Mouse (Mus musculus): ENCODE results near the gene Gm42420.

Gene Gm42420

GRCm38 (mm10) chr6:39567528-39567927, 18.0 kb upstream of the Gm42420 start:
- in situ Hi-C loops (cut with MboI; ENCODE audit: unreplicated experiment in 2 of 2) = loop anchor here (5.0 to 25.0 kb wide), 5 partner anchors 100 to 383 kb away; no protein-coding TSS in a partner anchor

- in situ Hi-C loops (cut with MboI; ENCODE audit: unreplicated experiment in 2 of 2) = loop anchor here (10.0 to 25.0 kb wide), 4 partner anchors 154 to 754 kb away; partner anchors contain the start of genes Agk (in 1 of the 2) and Braf (in 1 of the 2)
These were observed 15.1 kb upstream of the Gm42420 start for GRCm38 (mm10) chr6:39570426-39570825.

- in situ Hi-C loops (cut with MboI; ENCODE audit: unreplicated experiment in 2 of 2) = loop anchor here (10.0 to 25.0 kb wide), 4 partner anchors 151 to 751 kb away; partner anchors contain the start of genes Agk (in 1 of the 2) and Braf (in 1 of the 2)
These were observed 11.6 kb upstream of the Gm42420 start, which contains the start of gene Adck2 for GRCm38 (mm10) chr6:39573791-39574554. TSS of gene Adck2 (plus strand) at chr6:39573873.

DNA sequence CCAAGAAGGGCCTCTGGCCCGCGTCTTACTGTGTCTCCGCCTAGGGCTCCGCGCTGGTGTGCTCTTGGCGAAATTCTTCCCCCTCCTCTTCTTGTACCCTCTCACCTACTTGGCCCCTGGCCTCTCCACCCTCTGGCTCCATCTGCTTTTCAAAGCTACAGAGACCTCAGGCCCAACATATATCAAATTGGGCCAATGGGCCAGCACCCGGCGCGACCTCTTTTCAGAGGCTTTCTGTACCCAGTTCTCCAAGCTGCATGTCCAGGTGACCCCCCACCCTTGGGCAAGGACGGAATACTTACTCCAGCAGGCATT, 11.0 kb upstream of the Gm42420 start:
- in situ Hi-C loops (cut with MboI; ENCODE audit: unreplicated experiment in 2 of 2) = loop anchor here (10.0 to 25.0 kb wide), 4 partner anchors 150 to 750 kb away; partner anchors contain the start of genes Agk (in 1 of the 2) and Braf (in 1 of the 2)

GRCm38 (mm10) chr6:39574951-39575350, 10.6 kb upstream of the Gm42420 start:
- in situ Hi-C loops (cut with MboI; ENCODE audit: unreplicated experiment in 2 of 2) = loop anchor here (10.0 to 25.0 kb wide), 4 partner anchors 150 to 750 kb away; partner anchors contain the start of genes Agk (in 1 of the 2) and Braf (in 1 of the 2)

DNA sequence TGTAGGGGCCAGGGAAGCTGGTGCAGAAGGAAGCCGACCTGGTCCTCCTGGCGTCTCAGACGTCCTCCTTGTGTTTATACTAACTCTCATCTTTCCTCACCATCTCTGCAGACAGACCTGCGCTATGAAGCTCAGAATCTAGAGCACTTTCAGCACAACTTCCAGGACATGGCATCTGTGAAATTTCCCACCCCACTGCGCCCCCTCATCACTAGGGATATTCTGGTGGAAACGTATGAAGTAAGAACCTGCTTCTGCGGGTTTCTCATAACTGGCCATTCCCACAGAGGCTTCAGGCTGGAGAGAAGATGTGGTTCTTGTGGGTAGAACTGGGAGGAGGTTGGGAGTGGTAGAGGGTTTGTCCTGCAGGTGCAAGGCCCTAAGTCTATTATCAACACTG, 6.0 kb upstream of the Gm42420 start:
- in situ Hi-C loops (cut with MboI; ENCODE audit: unreplicated experiment in 2 of 2) = loop anchor here (10.0 kb wide), 2 partner anchors 145 to 745 kb away; partner anchors contain the start of genes Agk (in 1 of the 2) and Braf (in 1 of the 2)

DNA sequence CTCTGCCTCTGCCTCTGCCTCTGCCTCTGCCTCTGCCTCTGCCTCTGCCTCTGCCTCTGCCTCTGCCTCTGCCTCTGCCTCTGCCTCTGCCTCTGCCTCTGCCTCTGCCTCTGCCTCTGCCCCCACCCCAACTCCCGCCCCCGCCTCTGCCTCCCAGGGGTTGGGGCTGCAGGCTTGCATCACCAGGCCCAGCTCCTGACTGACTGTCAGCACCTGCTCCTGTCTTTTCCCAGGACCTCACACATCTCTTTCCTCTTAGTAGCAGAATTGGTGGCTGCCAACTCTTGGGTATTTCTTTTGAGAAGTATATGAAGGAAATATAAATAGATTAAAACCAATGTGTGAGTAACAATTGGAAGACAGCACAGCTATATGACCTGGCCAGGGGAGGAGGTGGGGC, 5.0 kb upstream of the Gm42420 start:
- in situ Hi-C loops (cut with MboI; ENCODE audit: unreplicated experiment in 2 of 2) = no loop called here

DNA sequence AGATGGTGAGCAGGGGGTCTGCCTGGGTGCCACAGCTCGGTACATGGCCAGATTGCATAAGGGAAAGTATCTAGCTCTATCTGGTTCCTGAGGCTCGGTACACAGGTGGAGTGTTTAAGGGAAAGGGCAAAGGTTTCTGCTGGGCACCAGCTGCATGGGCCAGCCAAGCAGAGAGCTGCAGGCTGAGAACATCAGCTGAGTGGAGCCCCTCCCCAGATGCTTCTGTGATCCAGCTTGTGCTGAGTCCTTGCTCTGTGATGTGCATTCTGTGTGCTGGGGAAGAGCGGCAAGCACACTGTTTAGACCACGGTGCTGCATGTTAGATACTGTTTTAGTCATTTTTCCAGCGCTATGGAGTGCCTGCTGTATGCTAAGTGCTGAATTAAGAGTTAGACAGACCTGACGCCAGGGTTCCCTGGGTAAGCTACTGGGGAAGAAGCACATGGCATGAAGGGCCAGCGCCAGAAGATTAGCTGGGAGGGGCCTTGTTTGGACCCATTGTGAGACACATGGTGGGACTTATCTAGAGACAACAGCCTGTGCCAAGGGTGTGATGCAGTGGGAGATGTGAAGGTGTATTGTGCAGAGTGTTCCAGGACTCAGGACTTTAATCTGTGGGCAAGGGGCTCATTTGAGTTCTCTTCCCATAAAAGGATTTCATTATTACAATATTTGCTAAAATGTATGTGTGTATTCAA, 4.3 kb upstream of the Gm42420 start:
- in situ Hi-C loops (cut with MboI; ENCODE audit: unreplicated experiment in 2 of 2) = no loop called here

- in situ Hi-C loops (cut with MboI; ENCODE audit: unreplicated experiment in 2 of 2) = no loop called here
These were observed 5.9 kb downstream of the Gm42420 start for GRCm38 (mm10) chr6:39591481-39591880.

DNA sequence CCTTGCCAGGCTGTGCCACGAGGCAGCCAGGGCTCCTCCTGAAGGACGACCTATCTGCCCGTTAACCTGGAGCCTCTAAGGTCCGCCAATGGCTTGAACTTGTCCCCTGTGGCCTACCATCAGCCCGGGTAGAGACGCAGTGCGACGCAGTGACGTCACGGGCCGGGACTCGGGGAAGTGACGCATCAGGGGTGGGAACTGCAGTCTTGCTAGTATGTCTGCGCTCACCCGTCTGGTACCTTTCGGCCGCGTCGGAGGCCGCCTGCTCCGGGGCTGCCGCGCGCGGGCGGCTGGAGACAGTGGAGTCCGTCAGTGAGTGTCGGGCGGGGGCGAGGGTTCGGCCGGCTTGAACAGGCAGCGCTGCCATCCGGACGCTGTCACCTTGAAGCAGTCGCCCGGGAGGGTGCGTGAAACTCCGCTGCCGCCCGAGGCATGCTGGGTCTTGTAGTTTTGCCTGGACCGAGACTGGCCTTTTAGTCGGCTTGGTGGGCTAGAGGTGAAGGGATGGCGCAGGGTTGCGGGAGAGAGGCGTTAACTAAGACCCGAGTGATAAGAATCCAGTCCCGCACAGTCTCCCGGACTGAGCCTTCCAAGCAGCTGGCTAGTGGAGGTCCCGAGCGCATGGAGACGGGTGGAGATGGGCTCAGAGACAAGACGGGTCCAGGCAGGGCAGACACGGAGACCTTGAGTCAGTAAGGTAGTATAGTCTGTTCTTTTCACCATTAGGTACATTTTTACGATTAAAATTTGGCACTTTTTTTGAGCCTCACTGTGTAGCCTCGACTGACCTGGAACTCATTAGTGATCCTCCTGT, 7.1 kb downstream of the Gm42420 start, which contains the start of gene Ndufb2:
Gene Ndufb2 (plus strand): TSS at position 174 of the 814 bp plus-strand sequence.
- in situ Hi-C loops (cut with MboI; ENCODE audit: unreplicated experiment in 2 of 2) = no loop called here

DNA sequence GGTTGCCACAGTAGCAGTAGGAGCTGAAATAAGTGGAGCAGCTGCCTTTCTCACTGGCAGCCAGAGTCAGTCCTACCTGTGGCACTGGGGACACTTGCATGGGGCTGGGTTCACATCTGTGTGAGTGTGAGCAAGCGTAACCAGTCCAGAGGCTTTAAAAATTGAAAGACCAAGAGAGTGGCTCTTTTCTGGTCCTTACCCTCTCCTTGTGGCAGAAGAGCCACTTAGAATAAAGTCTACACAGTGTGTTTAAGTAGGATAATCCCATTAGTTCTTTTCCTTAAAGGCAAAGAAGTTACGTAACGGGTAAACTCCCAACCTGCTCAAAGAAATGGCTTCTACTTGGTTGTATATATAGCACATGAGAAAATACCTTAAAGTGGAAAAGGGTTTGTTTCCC, 15.3 kb downstream of the Gm42420 start:
- in situ Hi-C loops (cut with MboI; ENCODE audit: unreplicated experiment in 2 of 2) = loop anchor here in 1 of 2 experiments (25.0 kb wide), 1 partner anchor 861 kb away; the partner anchor contains the start of gene Ssbp1

GRCm38 (mm10) chr6:39601828-39602227, 16.3 kb downstream of the Gm42420 start:
- in situ Hi-C loops (cut with MboI; ENCODE audit: unreplicated experiment in 2 of 2) = loop anchor here in 1 of 2 experiments (25.0 kb wide), 1 partner anchor 860 kb away; the partner anchor contains the start of gene Ssbp1

DNA sequence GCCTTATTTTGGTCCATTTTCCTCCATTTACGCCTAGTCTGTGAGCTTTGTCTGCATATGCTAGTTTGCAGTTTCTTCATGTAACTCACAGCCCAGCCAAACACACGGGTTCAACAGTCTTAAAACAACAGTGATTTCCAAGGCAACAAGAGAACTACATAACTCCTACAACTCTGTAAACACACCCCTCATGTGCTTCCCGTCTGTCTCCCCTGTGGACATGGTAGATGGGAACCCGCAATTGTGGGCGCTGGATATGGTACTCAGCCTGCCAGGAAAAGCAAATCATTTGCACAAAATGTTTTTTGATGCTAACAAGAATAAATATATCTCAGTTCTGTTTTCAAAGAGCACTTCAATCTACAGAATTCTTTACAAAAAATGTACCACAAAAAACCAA, 19.0 kb downstream of the Gm42420 start:
- in situ Hi-C loops (cut with MboI; ENCODE audit: unreplicated experiment in 2 of 2) = loop anchor here in 1 of 2 experiments (25.0 kb wide), 1 partner anchor 858 kb away; the partner anchor contains the start of gene Ssbp1

DNA sequence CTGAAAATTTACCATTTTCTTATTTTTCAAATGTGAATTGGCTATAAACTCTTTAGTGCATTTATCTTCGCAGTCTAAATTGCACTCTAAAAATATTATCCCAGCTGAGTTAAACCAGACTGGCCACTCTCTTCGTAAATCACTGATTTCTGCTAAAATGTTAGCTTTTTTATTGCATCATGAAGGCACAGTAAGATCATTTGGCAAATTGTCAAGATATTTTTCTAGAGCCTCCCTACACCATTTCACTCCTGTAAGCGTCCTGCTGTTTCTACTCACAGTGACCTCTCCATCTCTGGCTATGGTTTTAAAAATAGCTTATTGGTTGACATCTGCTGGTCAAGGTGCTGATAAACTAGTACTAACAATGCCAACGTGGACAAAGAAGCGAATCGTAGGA, 20.5 kb downstream of the Gm42420 start:
- in situ Hi-C loops (cut with MboI; ENCODE audit: unreplicated experiment in 2 of 2) = loop anchor here in 1 of 2 experiments (25.0 kb wide), 1 partner anchor 856 kb away; the partner anchor contains the start of gene Ssbp1

- in situ Hi-C loops (cut with MboI; ENCODE audit: unreplicated experiment in 2 of 2) = loop anchor here in 1 of 2 experiments (25.0 kb wide), 1 partner anchor 855 kb away; the partner anchor contains the start of gene Ssbp1
These were observed 21.3 kb downstream of the Gm42420 start for GRCm38 (mm10) chr6:39606862-39607261.

DNA sequence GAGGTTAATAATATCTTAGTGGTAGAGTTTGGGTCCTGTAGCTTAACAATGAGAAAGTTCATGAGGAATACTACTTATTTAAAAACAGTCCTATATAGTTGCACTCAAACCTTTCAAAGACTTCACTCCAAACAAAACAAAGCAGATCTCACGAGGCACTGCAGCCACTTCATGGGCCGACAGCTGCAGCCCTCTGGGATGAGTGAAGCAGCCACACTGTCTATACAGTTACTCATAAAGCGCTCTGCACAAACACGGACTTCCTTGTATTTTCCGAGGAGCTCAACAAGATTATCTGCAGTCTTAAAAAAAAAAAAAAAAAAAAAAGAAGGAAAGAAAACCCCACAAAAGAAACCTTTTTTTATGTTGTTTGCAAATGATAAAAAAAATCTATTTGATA, 21.8 kb downstream of the Gm42420 start:
- in situ Hi-C loops (cut with MboI; ENCODE audit: unreplicated experiment in 2 of 2) = loop anchor here in 1 of 2 experiments (25.0 kb wide), 1 partner anchor 855 kb away; the partner anchor contains the start of gene Ssbp1

- in situ Hi-C loops (cut with MboI; ENCODE audit: unreplicated experiment in 2 of 2) = loop anchor here (5.0 to 25.0 kb wide), 2 partner anchors 117 to 852 kb away; partner anchors contain the start of genes Braf (in 1 of the 2) and Ssbp1 (in 1 of the 2)
These were observed 24.7 kb downstream of the Gm42420 start for GRCm38 (mm10) chr6:39610207-39610606.

DNA sequence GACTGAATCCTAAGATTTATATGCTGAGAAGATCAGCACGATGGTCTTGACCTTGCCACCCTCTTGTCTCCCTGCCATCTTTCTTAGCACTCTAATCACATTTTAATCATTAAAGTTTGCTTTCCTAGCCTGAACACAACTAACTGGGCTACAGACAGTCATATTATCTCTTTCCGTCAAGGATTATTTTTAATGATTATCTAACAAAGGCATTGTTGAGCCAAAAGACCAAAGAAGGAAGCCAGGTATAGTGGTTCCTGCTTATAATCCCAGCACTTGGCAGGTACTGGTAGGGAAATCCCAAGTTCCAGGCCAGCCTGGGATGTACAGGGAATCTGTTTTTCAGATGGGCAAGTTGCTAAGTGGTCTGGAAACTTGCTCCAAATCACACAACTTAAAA, 25.7 kb downstream of the Gm42420 start:
- in situ Hi-C loops (cut with MboI; ENCODE audit: unreplicated experiment in 2 of 2) = loop anchor here (5.0 to 25.0 kb wide), 2 partner anchors 116 to 851 kb away; partner anchors contain the start of genes Braf (in 1 of the 2) and Ssbp1 (in 1 of the 2)
